Comparison of ENCODE assay signal across 8 mouse cellular contexts in the genomic region with DNA sequence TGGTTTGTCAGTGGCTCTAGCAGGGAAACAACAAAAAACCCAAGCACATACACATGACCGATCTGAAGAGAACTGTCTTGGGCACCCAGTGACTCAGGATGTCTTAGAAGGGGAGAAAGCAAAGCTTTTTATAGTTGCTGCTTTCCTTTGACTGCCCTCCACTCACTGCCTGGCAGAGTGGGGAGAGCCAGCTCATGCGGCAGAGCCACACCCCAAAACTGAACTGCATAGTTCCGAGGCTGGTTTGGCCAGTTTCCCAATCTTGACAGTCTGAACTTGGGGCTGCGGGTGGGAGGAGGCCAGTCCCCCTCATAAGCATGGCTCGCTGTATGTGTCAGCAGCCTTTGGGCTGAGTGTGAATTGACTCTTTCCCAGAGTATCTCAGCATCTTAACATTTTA. TPM values are rescaled to one million over a fixed set of nuclear protein-coding genes. Genes with fewer than 3 reads are reported as not detected.
DNase-seq lines count a peak whose midpoint lies in the region; ATAC-seq lines count a peak whose summit lies in the region.

No protein-coding gene starts in this region.

- no peaks in the 10 kb centered on the region for H3K27me3 ChIP-seq in limb, embryonic 13.5 days
- no peaks in the 10 kb centered on the region for H3K27me3 ChIP-seq in limb, embryonic 10.5 days (ENCODE audit: low read depth, poor library complexity, severe bottlenecking)
- no peaks in the 10 kb centered on the region for H3K27me3 ChIP-seq in hindbrain, embryonic 15.5 days

- H3K27ac ChIP-seq in limb, embryonic 13.5 days, result no peak overlapping the region
- no peak overlapping the region for H3K27ac ChIP-seq in limb, embryonic 10.5 days
- 0 out of 2 replicates have a peak overlapping the region, but pooled peaks have one; percentile 25 for H3K27ac ChIP-seq in hindbrain, embryonic 15.5 days (replicated peaks)

- H3K4me3 ChIP-seq in limb, embryonic 13.5 days, result no peak overlapping the region
- H3K4me3 ChIP-seq in limb, embryonic 10.5 days, result no peak overlapping the region
- H3K4me3 ChIP-seq in hindbrain, embryonic 15.5 days, result no peak overlapping the region

- DNase-seq in adrenal gland, postnatal 10 days, result peak; percentile 31
- DNase-seq in adrenal gland, adult 18-20 months (ENCODE audit: low spot score in 2 of 2), result no peak
- DNase-seq in limb, embryonic 10.5 days (ENCODE audit: low spot score), result no peak
- no peak for DNase-seq in embryo, embryonic 11 days
- no peak for DNase-seq in adrenal gland, adult 2 months

- peaks cover 46% of the 10 kb centered on the region for H3K36me3 ChIP-seq in limb, embryonic 13.5 days
- peaks cover 44% of the 10 kb centered on the region for H3K36me3 ChIP-seq in limb, embryonic 10.5 days
- peaks cover 42% of the 10 kb centered on the region for H3K36me3 ChIP-seq in hindbrain, embryonic 15.5 days

- H3K9me3 ChIP-seq in limb, embryonic 13.5 days, result peaks cover 4% of the 10 kb centered on the region; the same call in 1 of the 2 replicates
- no peaks in the 10 kb centered on the region; the same call in 1 of the 2 replicates for H3K9me3 ChIP-seq in limb, embryonic 10.5 days (replicated peaks)
- H3K9me3 ChIP-seq in hindbrain, embryonic 15.5 days, result no peaks in the 10 kb centered on the region

- 55% methylated on average over 5 of the region's 5 CpGs for WGBS in limb, embryonic 13.5 days
- WGBS in limb, embryonic 10.5 days, result 70% methylated on average over 5 of the region's 5 CpGs
- 54% methylated on average over 5 of the region's 5 CpGs for WGBS in hindbrain, embryonic 15.5 days

- peak; percentile 67; the same call in 1 of the 2 replicates for ATAC-seq in limb, embryonic 13.5 days (ENCODE audit: low FRiP score, low read depth)
- ATAC-seq in hindbrain, embryonic 15.5 days (ENCODE audit: low FRiP score, low read depth), result peak; percentile 20; the same call in 1 of the 2 replicates
- ATAC-seq in megakaryocyte-erythroid progenitor cell, adult 5-6 weeks (replicated peaks; ENCODE audit: low FRiP score, low TSS enrichment, poor library complexity, severe bottlenecking), result peak; percentile 73

- no peak overlapping the region for H3K9ac ChIP-seq in limb, embryonic 13.5 days
- H3K9ac ChIP-seq in hindbrain, embryonic 15.5 days, result no peak overlapping the region

- no peak overlapping the region for H3K4me2 ChIP-seq in limb, embryonic 13.5 days (replicated peaks)
- no peak overlapping the region for H3K4me2 ChIP-seq in hindbrain, embryonic 15.5 days

- peaks cover 18% of the 10 kb centered on the region for H3K4me1 ChIP-seq in limb, embryonic 13.5 days
- H3K4me1 ChIP-seq in limb, embryonic 10.5 days, result no peaks in the 10 kb centered on the region
- H3K4me1 ChIP-seq in hindbrain, embryonic 15.5 days (replicated peaks), result peaks cover 9% of the 10 kb centered on the region; the same call in 1 of the 2 replicates

RNA-seq across cellular contexts. Expression of a gene that starts 11.7 kb away (rescaled TPM):
- total RNA-seq in adrenal gland, postnatal 10 days (2021), result 100 to 1,000 TPM; 355 to 389 TPM
- total RNA-seq in adrenal gland, adult 18-20 months (2021), result 100 to 1,000 TPM; 397 to 428 TPM
- polyA plus RNA-seq in limb, embryonic 13.5 days (2015; fragmentation: Nextera tagmentation; extraction: Ambion mirVana), result 1,164 and 1,190 TPM in 2 replicates
- 1,121 and 1,290 TPM in 2 replicates for polyA plus RNA-seq in limb, embryonic 10.5 days (2016; fragmentation: Nextera tagmentation; extraction: Ambion mirVana)
- polyA plus RNA-seq in hindbrain, embryonic 15.5 days (2015; fragmentation: Nextera tagmentation; extraction: Ambion mirVana), result 2,617 and 2,778 TPM in 2 replicates
- total RNA-seq in megakaryocyte-erythroid progenitor cell, adult 5-6 weeks (2014; fragmentation: Nextera tagmentation), result 102 and 137 TPM in 2 replicates
- total RNA-seq in megakaryocyte-erythroid progenitor cell, adult 5-6 weeks (2017), result 509 and 519 TPM in 2 replicates
- 100 to 1,000 TPM; 404 to 437 TPM for total RNA-seq in adrenal gland, adult 2 months (2021)
- 370 and 455 TPM in 2 replicates for polyA plus RNA-seq in adrenal gland, adult 2 months (2012; rRNA removed)

RNA-seq across cellular contexts. Expression of a gene that starts 51.5 kb away (rescaled TPM):
- 10 to 100 TPM; 14.8 to 19.4 TPM for total RNA-seq in adrenal gland, postnatal 10 days (2021)
- 10 to 100 TPM in 1 of 2 experiments, 1 to 10 TPM in 1; 8.9 to 14.8 TPM for total RNA-seq in adrenal gland, adult 18-20 months (2021)
- 15.2 and 15.5 TPM in 2 replicates for polyA plus RNA-seq in limb, embryonic 13.5 days (2015; fragmentation: Nextera tagmentation; extraction: Ambion mirVana)
- polyA plus RNA-seq in limb, embryonic 10.5 days (2016; fragmentation: Nextera tagmentation; extraction: Ambion mirVana), result 15.5 and 16.3 TPM in 2 replicates
- 12.5 and 13.4 TPM in 2 replicates for polyA plus RNA-seq in hindbrain, embryonic 15.5 days (2015; fragmentation: Nextera tagmentation; extraction: Ambion mirVana)
- total RNA-seq in megakaryocyte-erythroid progenitor cell, adult 5-6 weeks (2014; fragmentation: Nextera tagmentation), result 10.4 and 14.9 TPM in 2 replicates
- total RNA-seq in megakaryocyte-erythroid progenitor cell, adult 5-6 weeks (2017), result 34.5 and 36.1 TPM in 2 replicates
- 10 to 100 TPM; 12.8 to 17.2 TPM for total RNA-seq in adrenal gland, adult 2 months (2021)
- polyA plus RNA-seq in adrenal gland, adult 2 months (2012; rRNA removed), result 4.6 and 4.8 TPM in 2 replicates

Comparison
In these comparisons a context has a peak if more than half of its experiments do, and no peak if none do; other contexts are left out.
1. ATAC-seq: peak in every context shown above with its lines; median percentile 73 in megakaryocyte-erythroid progenitor cell, adult 5-6 weeks; 67 in limb, embryonic 13.5 days; 20 in hindbrain, embryonic 15.5 days.